Mouse (Mus musculus) midbrain, embryonic 16.5 days (tissue): ENCODE measurements at regions not wholly inside any gene's neighbourhood (a gene's known extent, or its start where the extent isn't known, plus 50 kb on each side); places are given as distances from the start of the nearest gene placed in this dataset.

ENCODE experiments used
- ATAC-seq: fragments of 200-750 bp; cut with Nextera tagmentation; 2 replicates; pipeline ENCODE4 v1.8.0; 2017; ENCODE audit warnings: moderate TSS enrichment
- H3K27ac ChIP-seq: fragments of 300-500 bp; sonication (generic); 2 replicates; pipeline ENCODE4 v1.5.1; 2014; ENCODE audit warnings: mild to moderate bottlenecking, low read length, mixed read lengths
- H3K27me3 ChIP-seq: fragments of 300-500 bp; sonication (generic); 2 replicates; pipeline ENCODE4 v1.6.1; 2014; ENCODE audit warnings: low read depth, low read length, mixed read lengths; ENCODE audit not compliant: control insufficient read depth, insufficient read depth
- H3K36me3 ChIP-seq: fragments of 300-500 bp; sonication (generic); 2 replicates; pipeline ENCODE4 v1.6.1; 2014; ENCODE audit warnings: mild to moderate bottlenecking, low read length, moderate library complexity, mixed read lengths; ENCODE audit not compliant: control insufficient read depth, insufficient read depth
- H3K4me1 ChIP-seq: fragments of 300-500 bp; sonication (generic); 2 replicates; pipeline ENCODE4 v1.6.1; 2014; ENCODE audit warnings: mild to moderate bottlenecking, low read length, mixed read lengths; ENCODE audit not compliant: control insufficient read depth, insufficient read depth
- H3K4me2 ChIP-seq: fragments of 300-500 bp; sonication (generic); 2 replicates; pipeline ENCODE4 v1.6.1; 2014; ENCODE audit warnings: mild to moderate bottlenecking, low read length, mixed read lengths
- H3K4me3 ChIP-seq: fragments of 300-500 bp; sonication (generic); 2 replicates; pipeline ENCODE4 v1.5.1; 2014; ENCODE audit warnings: low read depth, mild to moderate bottlenecking, low read length, moderate library complexity, mixed read lengths
- H3K9ac ChIP-seq: fragments of 300-500 bp; sonication (generic); 2 replicates; pipeline ENCODE4 v1.6.1; 2014; ENCODE audit warnings: low read depth, low read length, mixed read lengths
- H3K9me3 ChIP-seq: fragments of 300-500 bp; sonication (generic); replicated peaks from 2 replicates; pipeline ENCODE4 v1.6.1; 2014; ENCODE audit warnings: mild to moderate bottlenecking, low read length, mixed read lengths; ENCODE audit not compliant: control insufficient read depth, poor library complexity, severe bottlenecking
- WGBS: fragments of 180-500 bp; shearing (Covaris S2); extraction: QIAGEN DNeasy Blood & Tissue Kit; methylation state at CpG from one replicate; pipeline ENCODE4 v1.1.7; 2014; 5-methylcytosine and 5-hydroxymethylcytosine counted together

GRCm38 (mm10) chr7:39822550-39823178 is 305.1 kb downstream of the Zfp619 start:
- ATAC-seq: no peak
- H3K4me2 ChIP-seq: no peak overlapping the region
- H3K9ac ChIP-seq: no peak overlapping the region
- H3K9me3 ChIP-seq: no peaks in the 10 kb centered on the region
- H3K27ac ChIP-seq: no peak overlapping the region
- no peaks in the 10 kb centered on the region for H3K36me3 ChIP-seq
- no peaks in the 10 kb centered on the region for H3K4me1 ChIP-seq
- 94% methylated on average over 4 of the region's 4 CpGs for WGBS
- no peaks in the 10 kb centered on the region; the same call in 1 of the 2 replicates for H3K27me3 ChIP-seq
- H3K4me3 ChIP-seq: no peak overlapping the region

- Histone ChIP-seq H3K4me1 (no peaks in the 10 kb centered on the region), H3K4me3 (no peak overlapping the region), H3K27ac (no peak overlapping the region), H3K4me2 (no peak overlapping the region), H3K9ac (no peak overlapping the region), H3K9me3 (no peaks in the 10 kb centered on the region), H3K27me3 (no peaks in the 10 kb centered on the region), H3K36me3 (no peaks in the 10 kb centered on the region)
- WGBS: 59% methylated on average over 6 of the region's 6 CpGs
- no peak for ATAC-seq
These were observed 310.8 kb downstream of the Zfp619 start for GRCm38 (mm10) chr7:39828378-39828777.

DNA sequence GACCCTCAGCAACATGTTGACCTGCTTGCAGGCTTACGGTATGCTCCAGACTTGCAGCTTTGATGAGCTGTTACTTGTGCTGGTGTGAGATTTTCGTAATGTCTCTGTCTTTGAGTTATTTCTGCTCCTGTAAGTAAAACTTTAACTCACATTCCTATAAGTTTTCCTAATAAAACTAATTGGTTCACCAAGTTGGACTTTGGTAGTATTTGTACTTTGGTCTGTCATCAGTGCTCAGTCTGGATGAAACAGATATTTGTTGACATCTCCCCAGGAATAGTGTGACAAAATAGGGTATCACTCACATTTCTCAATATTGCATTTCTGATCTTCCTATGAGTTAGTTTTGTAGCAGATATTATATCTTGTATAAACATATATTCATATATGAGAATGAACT is 313.3 kb downstream of the Zfp619 start:
- H3K4me2 ChIP-seq: no peak overlapping the region
- WGBS: 86% methylated on average over 2 of the region's 2 CpGs
- no peaks in the 10 kb centered on the region for H3K9me3 ChIP-seq
- no peaks in the 10 kb centered on the region for H3K36me3 ChIP-seq
- no peak overlapping the region for H3K27ac ChIP-seq
- H3K4me1 ChIP-seq: no peaks in the 10 kb centered on the region
- no peaks in the 10 kb centered on the region for H3K27me3 ChIP-seq
- H3K4me3 ChIP-seq: no peak overlapping the region
- no peak overlapping the region for H3K9ac ChIP-seq
- no peak for ATAC-seq

DNA sequence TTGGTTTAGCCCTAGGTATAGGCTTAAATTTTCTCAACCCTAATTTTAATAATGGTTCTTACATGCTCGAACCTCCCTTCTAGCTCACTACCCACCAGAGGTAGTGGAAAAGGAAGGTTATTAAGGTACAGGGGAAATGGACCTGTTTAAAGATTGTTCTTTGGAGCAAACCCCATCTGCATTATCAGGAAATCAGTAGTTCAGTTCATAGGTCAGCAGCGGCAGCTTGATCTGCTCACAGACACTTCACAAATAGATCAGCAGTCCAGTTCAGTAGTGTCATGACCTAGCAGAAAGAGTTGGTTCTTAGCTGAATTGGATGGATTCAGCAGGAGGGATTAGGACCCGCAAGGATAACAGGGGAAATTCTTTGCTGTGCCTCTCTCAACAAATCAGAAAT is 324.4 kb downstream of the Zfp619 start:
- Histone ChIP-seq H3K9ac (no peak overlapping the region), H3K27me3 (no peaks in the 10 kb centered on the region), H3K4me2 (no peak overlapping the region), H3K27ac (no peak overlapping the region), H3K36me3 (no peaks in the 10 kb centered on the region), H3K4me1 (no peaks in the 10 kb centered on the region), H3K4me3 (no peak overlapping the region), H3K9me3 (no peaks in the 10 kb centered on the region)
- no peak for ATAC-seq
- WGBS: 85% methylated on average over 3 of the region's 3 CpGs

DNA sequence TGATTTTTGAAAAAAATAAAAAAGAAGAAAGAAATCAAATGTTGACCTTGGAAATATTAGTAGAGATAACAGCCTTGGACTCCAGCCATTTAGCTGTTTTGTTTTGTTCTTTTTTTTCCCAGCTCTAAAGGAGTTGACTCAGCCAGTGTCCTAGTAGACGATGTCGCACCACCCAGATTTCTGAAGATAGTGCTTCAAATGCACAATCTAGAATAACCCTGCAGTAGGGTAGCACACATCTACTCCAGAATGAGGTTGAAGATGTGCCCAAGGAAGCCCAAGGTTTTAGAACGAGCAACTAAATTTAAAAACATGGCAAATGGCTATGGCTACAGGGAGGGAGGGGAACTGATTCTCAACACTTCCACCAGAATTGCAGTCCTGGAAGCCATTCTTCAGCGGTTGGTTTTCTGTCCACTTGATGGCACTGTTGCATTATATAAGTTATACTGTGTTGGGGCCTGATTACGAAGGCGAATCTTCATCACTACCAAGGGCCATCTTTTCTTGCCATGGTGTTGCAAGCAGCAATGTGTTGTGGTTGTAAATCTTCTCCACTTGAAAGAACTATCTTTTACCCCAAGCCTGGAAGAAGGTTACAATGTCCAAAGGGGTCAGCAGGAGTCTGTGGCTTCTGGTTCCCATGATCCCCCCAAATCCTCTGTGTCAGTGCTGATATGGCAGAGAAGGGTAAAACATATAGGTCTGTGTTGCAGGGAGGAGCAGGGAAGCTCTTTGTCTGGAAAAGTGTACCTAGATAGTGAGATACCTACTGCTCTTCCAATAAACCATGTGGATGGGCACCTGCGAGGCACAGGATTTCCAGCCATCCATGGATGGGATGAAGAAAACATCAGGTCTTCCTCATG is 330.6 kb downstream of the Zfp619 start:
- Histone ChIP-seq H3K27me3 (no peaks in the 10 kb centered on the region), H3K4me2 (no peak overlapping the region), H3K9ac (no peak overlapping the region), H3K4me3 (no peak overlapping the region), H3K36me3 (no peaks in the 10 kb centered on the region), H3K27ac (no peak overlapping the region), H3K9me3 (no peaks in the 10 kb centered on the region), H3K4me1 (no peaks in the 10 kb centered on the region)
- 48% methylated on average over 7 of the region's 7 CpGs for WGBS
- ATAC-seq: peak; percentile 94

DNA sequence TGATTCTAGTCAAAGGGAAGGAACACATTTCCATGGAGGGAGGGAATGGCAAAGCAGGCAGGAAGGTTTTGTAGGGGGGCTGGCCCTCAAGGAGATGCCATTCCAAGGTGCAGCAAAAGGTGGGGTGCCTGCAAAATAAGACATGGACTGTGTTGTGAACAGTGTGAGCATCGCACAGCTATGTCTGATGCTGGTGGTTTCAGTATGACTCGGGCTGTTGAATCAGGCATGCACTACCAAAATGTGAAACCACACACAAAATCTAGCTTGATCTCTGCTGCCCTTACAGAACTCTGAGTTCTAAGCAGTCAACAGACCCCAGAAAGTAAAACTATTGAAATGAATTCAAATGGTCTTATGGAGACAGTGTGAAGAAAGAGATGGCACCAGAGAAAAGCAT is 339.7 kb downstream of the Zfp619 start:
- H3K36me3 ChIP-seq: no peaks in the 10 kb centered on the region
- H3K9me3 ChIP-seq: no peaks in the 10 kb centered on the region
- H3K27ac ChIP-seq: no peak overlapping the region
- 94% methylated on average over 2 of the region's 2 CpGs for WGBS
- no peaks in the 10 kb centered on the region for H3K4me1 ChIP-seq
- no peak overlapping the region for H3K4me3 ChIP-seq
- H3K27me3 ChIP-seq: no peaks in the 10 kb centered on the region
- no peak overlapping the region for H3K4me2 ChIP-seq
- ATAC-seq: no peak
- H3K9ac ChIP-seq: no peak overlapping the region

GRCm38 (mm10) chr7:39862835-39863234 is 345.3 kb downstream of the Zfp619 start:
- no peak overlapping the region for H3K4me3 ChIP-seq
- no peak overlapping the region for H3K4me2 ChIP-seq
- no peaks in the 10 kb centered on the region for H3K27me3 ChIP-seq
- no peaks in the 10 kb centered on the region for H3K9me3 ChIP-seq
- WGBS: 75% methylated on average over 4 of the region's 4 CpGs
- no peak for ATAC-seq
- no peaks in the 10 kb centered on the region for H3K36me3 ChIP-seq
- H3K27ac ChIP-seq: no peak overlapping the region
- H3K4me1 ChIP-seq: peaks cover 3% of the 10 kb centered on the region; the same call in 1 of the 2 replicates
- no peak overlapping the region for H3K9ac ChIP-seq

DNA sequence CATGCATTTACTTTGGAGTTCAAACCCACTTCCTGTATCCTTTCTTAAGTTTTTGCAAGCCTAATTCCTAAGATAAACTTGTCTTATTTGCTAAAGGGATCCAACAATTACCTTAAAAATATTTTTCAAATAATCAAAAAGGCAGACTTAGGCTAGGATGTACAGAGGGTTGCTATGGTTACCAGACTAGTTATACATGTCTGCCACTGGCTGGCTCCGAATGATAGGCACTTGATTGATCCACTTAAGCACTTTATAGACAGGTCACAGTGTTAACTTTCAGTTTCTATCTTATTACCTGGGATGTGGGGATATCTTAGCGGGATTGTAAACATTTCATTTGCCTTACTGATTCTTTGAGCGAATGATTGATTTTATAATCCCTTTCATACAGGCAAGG is 346.6 kb downstream of the Zfp619 start:
- WGBS: 62% methylated on average over 3 of the region's 3 CpGs
- Histone ChIP-seq H3K27ac (no peak overlapping the region), H3K27me3 (no peaks in the 10 kb centered on the region), H3K4me2 (no peak overlapping the region), H3K4me1 (peaks cover 3% of the 10 kb centered on the region; the same call in 1 of the 2 replicates), H3K9ac (no peak overlapping the region), H3K36me3 (no peaks in the 10 kb centered on the region), H3K9me3 (no peaks in the 10 kb centered on the region), H3K4me3 (no peak overlapping the region)
- peak; percentile 84 for ATAC-seq

GRCm38 (mm10) chr7:39864781-39865180 is 347.2 kb downstream of the Zfp619 start:
- 93% methylated on average over 3 of the region's 3 CpGs for WGBS
- H3K4me2 ChIP-seq: no peak overlapping the region
- H3K4me3 ChIP-seq: no peak overlapping the region
- no peak overlapping the region for H3K27ac ChIP-seq
- H3K27me3 ChIP-seq: no peaks in the 10 kb centered on the region
- peaks cover 3% of the 10 kb centered on the region; the same call in 1 of the 2 replicates for H3K4me1 ChIP-seq
- no peaks in the 10 kb centered on the region for H3K9me3 ChIP-seq
- no peak for ATAC-seq
- no peaks in the 10 kb centered on the region for H3K36me3 ChIP-seq
- H3K9ac ChIP-seq: no peak overlapping the region
